Mouse (Mus musculus) kidney, postnatal 0 days (tissue): ENCODE data around the gene Ovgp1. TPM values are rescaled to one million over a fixed set of nuclear protein-coding genes. Genes with fewer than 3 reads are reported as not detected.
A peak's percentile ranks its signal among the peaks of the same experiment; 100 is the strongest.

Experiments
- ATAC-seq: fragments of 200-750 bp; cut with Nextera tagmentation; replicated peaks from 2 replicates; pipeline ENCODE4 v1.8.0; 2017; ENCODE audit warnings: low read depth, moderate number of reproducible peaks, moderate TSS enrichment, moderate library complexity; ENCODE audit not compliant: low FRiP score
- DNase-seq: peaks from one replicate; pipeline ENCODE4 v3.0.0-alpha.2; 2016; ENCODE audit warnings: low spot score
- H3K27ac ChIP-seq: fragments of 300-500 bp; sonication (generic); 2 replicates; pipeline ENCODE4 v1.5.1; 2014; ENCODE audit warnings: mild to moderate bottlenecking
- H3K27me3 ChIP-seq: fragments of 300-500 bp; sonication (generic); 2 replicates; pipeline ENCODE4 v1.6.1; 2014; ENCODE audit warnings: low read length, mixed read lengths; ENCODE audit not compliant: insufficient read depth
- H3K36me3 ChIP-seq: fragments of 300-500 bp; sonication (generic); 2 replicates; pipeline ENCODE4 v1.6.1; 2014; ENCODE audit warnings: low read length, mixed read lengths; ENCODE audit not compliant: insufficient read depth
- H3K4me1 ChIP-seq: fragments of 300-500 bp; sonication (generic); replicated peaks from 2 replicates; pipeline ENCODE4 v1.6.1; 2014; ENCODE audit warnings: antibody characterized with exemption, low read length, mixed read lengths; ENCODE audit not compliant: insufficient read depth
- H3K4me2 ChIP-seq: fragments of 300-500 bp; sonication (generic); 2 replicates; pipeline ENCODE4 v1.6.1; 2014; ENCODE audit warnings: mild to moderate bottlenecking, low read length, moderate library complexity, mixed read lengths
- H3K4me3 ChIP-seq: fragments of 300-500 bp; sonication (generic); replicated peaks from 2 replicates; pipeline ENCODE4 v1.5.1; 2014; ENCODE audit warnings: low read depth, low read length
- H3K9ac ChIP-seq: fragments of 300-500 bp; sonication (generic); 2 replicates; pipeline ENCODE4 v1.6.1; 2014; ENCODE audit warnings: low read depth, low read length
- H3K9me3 ChIP-seq: fragments of 300-500 bp; sonication (generic); replicated peaks from 2 replicates; pipeline ENCODE4 v1.6.1; 2016; ENCODE audit warnings: low read length, inconsistent platforms, mixed read lengths
- CTCF ChIP-seq: IDR thresholded peaks from 2 replicates; pipeline ENCODE4 v1.5.1; 2016; ENCODE audit warnings: antibody characterized with exemption, low read depth, mild to moderate bottlenecking, moderate library complexity
- WGBS: fragments of 180-500 bp; shearing (Covaris S2); extraction: QIAGEN DNeasy Blood & Tissue Kit; methylation state at CpG from one replicate; pipeline ENCODE4 v1.1.7; 2014; 5-methylcytosine and 5-hydroxymethylcytosine counted together
- polyA plus RNA-seq: library from polyadenylated mRNA; unstranded; fragments of >200 nt; fragmentation: Nextera tagmentation; extraction: Ambion mirVana; gene quantifications from 2 replicates; pipeline ENCODE4 v1.2.1, GENCODE M21; 2015

Gene Ovgp1
- polyA plus RNA-seq, 1 experiment from 2014 or later, result 0.86 TPM

DNA sequence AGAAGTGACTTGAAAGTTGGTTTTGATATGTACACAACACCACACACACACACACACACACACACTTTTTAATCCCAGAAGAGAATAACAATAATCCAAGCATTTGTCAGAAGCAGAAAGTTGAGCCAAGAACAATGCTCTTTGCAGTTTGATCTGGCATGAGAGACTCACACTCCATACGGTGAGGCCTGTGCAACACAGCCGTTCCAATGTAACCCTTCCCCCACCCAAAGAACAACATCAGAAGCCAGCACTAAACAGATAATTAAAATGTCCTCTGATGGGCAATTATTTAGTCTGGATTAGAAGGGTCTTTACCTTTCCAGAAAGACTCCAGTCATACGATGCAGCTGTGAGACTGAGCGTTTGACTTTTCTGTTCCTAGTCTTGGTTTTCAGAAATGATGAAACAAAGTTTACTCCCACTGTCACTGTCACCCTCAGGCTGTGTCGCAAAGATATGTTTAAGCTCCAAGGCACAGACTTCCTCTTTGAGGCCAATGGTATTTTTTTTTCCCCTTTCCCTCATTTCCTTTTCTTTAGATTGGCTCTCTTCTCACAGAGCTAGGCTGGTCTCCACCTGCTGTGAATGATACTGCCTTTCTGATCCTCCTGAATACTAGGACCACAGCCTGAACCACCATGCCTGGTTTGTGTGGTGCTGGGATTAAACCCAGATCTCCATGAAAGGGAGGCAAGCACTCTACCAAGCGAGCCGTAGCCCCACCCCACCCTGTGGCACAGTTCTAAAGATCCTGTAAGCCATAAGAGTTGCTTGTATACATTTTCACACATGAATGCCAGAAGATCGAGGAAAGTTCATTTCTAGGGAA, 41.1 kb upstream of the Ovgp1 start, which contains the start of gene I830077J02Rik:
Gene I830077J02Rik, minus strand, starts transcription at position 425 of the 832 bp plus-strand sequence.
- Histone ChIP-seq H3K4me1 (no peaks in the 10 kb centered on the region), H3K27me3 (no peaks in the 10 kb centered on the region), H3K4me3 (no peak within 1 kb of the TSS), H3K27ac (no peak within 1 kb of the TSS), H3K4me2 (no peak within 1 kb of the TSS), H3K9ac (no peak within 1 kb of the TSS), H3K36me3 (0 out of 2 replicates have a peak, but pooled peaks cover under 1% of the 10 kb centered on the region), H3K9me3 (no peaks in the 10 kb centered on the region)
- ATAC-seq, result no peak
- DNase-seq, result no peak
- TF ChIP-seq CTCF, result no peak
- 68% methylated on average over 8 of the region's 8 CpGs for WGBS

DNA sequence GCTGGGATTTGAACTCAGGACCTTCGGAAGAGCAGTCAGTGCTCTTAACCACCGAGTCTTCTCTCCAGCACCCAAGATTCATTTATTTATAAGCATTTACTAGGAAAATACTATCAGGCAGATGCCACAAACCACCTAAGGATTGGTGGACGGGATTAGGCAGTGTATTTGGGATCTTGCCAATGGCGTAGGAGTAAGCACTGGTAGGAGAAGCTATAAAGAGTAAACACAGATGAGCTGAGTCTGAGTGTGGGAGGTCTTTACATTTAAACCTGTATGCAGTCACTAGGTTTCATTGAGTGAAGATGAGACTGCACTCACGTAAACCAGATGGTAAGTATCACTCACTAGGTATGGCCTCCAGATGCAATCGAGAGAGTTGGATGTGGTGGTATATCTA, 39.6 kb upstream of the Ovgp1 start:
- Histone ChIP-seq H3K9me3 (no peaks in the 10 kb centered on the region), H3K27ac (no peak overlapping the region), H3K27me3 (no peaks in the 10 kb centered on the region), H3K36me3 (0 out of 2 replicates have a peak, but pooled peaks cover 4% of the 10 kb centered on the region), H3K9ac (no peak overlapping the region), H3K4me1 (no peaks in the 10 kb centered on the region), H3K4me2 (no peak overlapping the region), H3K4me3 (no peak overlapping the region)
- no peak for ATAC-seq
- DNase-seq, result no peak
- 96% methylated on average over 6 of the region's 6 CpGs for WGBS
- no peak for TF ChIP-seq CTCF

DNA sequence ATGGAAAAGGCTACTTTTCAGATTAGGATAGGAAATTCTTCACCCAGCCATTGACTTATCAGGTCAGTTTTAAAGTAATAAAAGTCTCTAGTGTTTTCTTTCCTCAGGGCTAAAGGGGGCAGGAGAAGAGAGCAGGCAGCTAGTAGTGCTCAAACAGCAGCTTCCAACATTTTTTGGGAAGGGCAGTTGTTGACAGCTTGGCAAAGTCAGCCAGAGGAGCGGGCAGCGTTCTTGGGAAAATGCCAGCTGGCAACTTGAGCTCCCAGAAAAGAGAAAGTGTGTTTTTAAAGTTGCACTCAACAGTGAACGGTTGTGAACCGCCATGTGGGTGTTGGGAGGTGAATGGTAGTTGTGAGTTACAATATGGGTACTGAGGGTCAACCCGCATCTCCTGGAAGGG, 38.5 kb upstream of the Ovgp1 start:
- H3K4me2 ChIP-seq, result no peak overlapping the region
- 0 out of 2 replicates have a peak, but pooled peaks cover 4% of the 10 kb centered on the region for H3K36me3 ChIP-seq
- no peak overlapping the region for H3K9ac ChIP-seq
- no peaks in the 10 kb centered on the region for H3K4me1 ChIP-seq
- H3K27ac ChIP-seq, result no peak overlapping the region
- H3K27me3 ChIP-seq, result no peaks in the 10 kb centered on the region
- DNase-seq (no peak), ATAC-seq (no peak)
- no peaks in the 10 kb centered on the region for H3K9me3 ChIP-seq
- 75% methylated on average over 5 of the region's 5 CpGs for WGBS
- no peak overlapping the region for H3K4me3 ChIP-seq
- no peak for TF ChIP-seq CTCF

DNA sequence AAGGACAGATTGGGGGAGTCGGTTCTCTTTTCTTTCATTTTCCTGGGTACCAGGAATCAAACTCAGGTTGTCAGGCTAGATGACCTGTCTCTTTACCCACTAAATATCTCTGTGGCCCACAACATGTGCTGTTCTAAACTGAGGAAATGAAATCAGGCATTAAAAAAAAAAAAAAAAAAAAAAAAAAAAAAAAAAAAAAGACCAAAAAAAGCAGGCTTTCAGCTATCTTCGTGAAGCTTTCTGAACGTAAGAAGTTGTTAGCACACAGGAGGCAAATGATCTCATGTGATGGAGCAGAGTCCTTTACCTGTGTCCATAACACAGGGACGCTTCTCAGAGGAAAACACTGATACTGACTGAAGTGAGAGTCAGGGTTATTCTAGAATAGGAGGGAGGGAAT, 37.4 kb upstream of the Ovgp1 start:
- TF ChIP-seq CTCF, result no peak
- H3K9ac ChIP-seq, result no peak overlapping the region
- H3K36me3 ChIP-seq, result peaks cover 9% of the 10 kb centered on the region; the same call in 1 of the 2 replicates
- H3K27ac ChIP-seq, result no peak overlapping the region
- no peak overlapping the region for H3K4me2 ChIP-seq
- ATAC-seq (no peak), DNase-seq (no peak)
- H3K27me3 ChIP-seq, result no peaks in the 10 kb centered on the region
- WGBS, result 89% methylated on average over 4 of the region's 4 CpGs
- no peaks in the 10 kb centered on the region for H3K4me1 ChIP-seq
- no peaks in the 10 kb centered on the region for H3K9me3 ChIP-seq
- no peak overlapping the region for H3K4me3 ChIP-seq

DNA sequence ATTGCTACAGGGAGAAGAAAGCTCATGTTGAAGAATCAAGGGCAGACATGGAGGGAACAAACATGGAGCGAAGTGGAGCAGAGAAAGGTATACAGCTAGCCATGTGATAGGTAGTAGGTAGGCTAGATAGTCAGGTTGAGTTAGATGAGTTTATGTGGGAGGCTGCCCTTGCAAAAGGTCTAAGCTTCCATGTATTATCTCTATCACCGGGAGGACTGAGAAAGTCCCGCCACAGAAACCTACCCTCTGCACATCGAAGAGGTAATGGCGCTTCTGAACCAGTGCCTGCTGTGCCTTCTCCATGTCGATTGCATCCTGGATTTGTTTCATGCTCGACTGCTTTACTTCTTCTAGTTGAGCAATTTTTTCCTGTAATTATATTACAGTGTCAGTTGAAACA, 22.2 kb upstream of the Ovgp1 start:
- Histone ChIP-seq H3K9ac (no peak overlapping the region), H3K27me3 (no peaks in the 10 kb centered on the region), H3K4me2 (no peak overlapping the region), H3K9me3 (no peaks in the 10 kb centered on the region), H3K36me3 (peaks cover 54% of the 10 kb centered on the region), H3K4me3 (no peak overlapping the region), H3K27ac (no peak overlapping the region), H3K4me1 (no peaks in the 10 kb centered on the region)
- DNase-seq (no peak), ATAC-seq (no peak)
- 89% methylated on average over 7 of the region's 7 CpGs for WGBS
- TF ChIP-seq CTCF, result no peak

DNA sequence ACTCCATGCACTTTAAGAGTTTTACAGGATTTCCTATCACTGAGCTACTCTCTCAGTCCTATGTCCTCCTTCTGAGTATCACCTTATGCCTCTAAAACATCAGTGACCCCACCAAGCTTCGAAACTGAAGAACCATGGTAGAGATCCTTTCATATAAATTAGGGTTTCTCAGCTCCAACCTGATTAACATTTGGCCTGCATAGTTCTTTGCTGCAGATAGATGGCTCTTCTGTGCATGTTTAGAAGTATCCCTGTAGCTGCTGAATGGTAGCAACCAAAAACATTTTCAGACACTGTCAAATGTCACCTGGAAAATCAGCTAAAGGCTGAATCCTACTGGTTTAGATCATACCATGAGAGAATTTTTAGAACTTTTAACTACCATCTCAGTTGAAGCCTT, 16.3 kb upstream of the Ovgp1 start:
- H3K4me3 ChIP-seq, result no peak overlapping the region
- H3K27me3 ChIP-seq, result no peaks in the 10 kb centered on the region
- peak; percentile 29 for DNase-seq
- ATAC-seq, result no peak
- no peaks in the 10 kb centered on the region for H3K9me3 ChIP-seq
- H3K27ac ChIP-seq, result no peak overlapping the region
- H3K9ac ChIP-seq, result peak overlapping the region; percentile 95; the same call in 1 of the 2 replicates
- H3K4me2 ChIP-seq, result peak overlapping the region; percentile 58; the same call in 1 of the 2 replicates
- peak; percentile 48 for TF ChIP-seq CTCF
- 83% methylated on average over 1 of the region's 1 CpGs for WGBS
- H3K4me1 ChIP-seq, result peaks cover 18% of the 10 kb centered on the region
- peaks cover 19% of the 10 kb centered on the region for H3K36me3 ChIP-seq
